Mouse (Mus musculus) thymus, adult 18-20 months (tissue): ENCODE results near the gene Slc2a4.
A peak's percentile ranks its signal among the peaks of the same experiment; 100 is the strongest.
"Not testable (repeated sequence)": the region's sequence is repeated elsewhere in the genome, so short reads cannot be mapped to it uniquely, and the experiment has no call there.

ENCODE experiments used
- DNase-seq, 2 experiments: peaks; one replicate each; pipeline ENCODE4 v3.0.0; 2022; ENCODE audit warnings: mixed read lengths in 2 of 2

The Slc2a4 gene

GRCm38 (mm10) chr11:69970222-69970621 is 22.2 kb upstream of the Slc2a4 start:
- no peak for DNase-seq

- DNase-seq, result no peak
These were observed 20.8 kb upstream of the Slc2a4 start for GRCm38 (mm10) chr11:69968793-69969192.

GRCm38 (mm10) chr11:69966860-69967517 is 19.0 kb upstream of the Slc2a4 start:
- no peak for DNase-seq

- no peak for DNase-seq
These were observed 18.2 kb upstream of the Slc2a4 start for GRCm38 (mm10) chr11:69966006-69966859.

GRCm38 (mm10) chr11:69965271-69966005 is 17.4 kb upstream of the Slc2a4 start:
- no peak for DNase-seq

GRCm38 (mm10) chr11:69964650-69965270 is 16.8 kb upstream of the Slc2a4 start, which contains the start of gene Cldn7:
Gene Cldn7, plus strand, starts transcription at chr11:69964779.
- DNase-seq, result no peak

GRCm38 (mm10) chr11:69961841-69962240 is 13.9 kb upstream of the Slc2a4 start:
- DNase-seq, result no peak

GRCm38 (mm10) chr11:69960616-69961015 is 12.6 kb upstream of the Slc2a4 start:
- no peak for DNase-seq

GRCm38 (mm10) chr11:69956218-69956617 is 8.2 kb upstream of the Slc2a4 start:
- DNase-seq, result no peak

- not testable (repeated sequence) for DNase-seq
These were observed 7.6 kb upstream of the Slc2a4 start for GRCm38 (mm10) chr11:69955618-69956017.

- no peak for DNase-seq
These were observed 5.4 kb upstream of the Slc2a4 start for GRCm38 (mm10) chr11:69953267-69953915.

GRCm38 (mm10) chr11:69952274-69952673 is 4.3 kb upstream of the Slc2a4 start:
- no peak for DNase-seq

GRCm38 (mm10) chr11:69950807-69951459 is 2.9 kb upstream of the Slc2a4 start:
- no peak for DNase-seq

- peak; percentile 61 to 69 for DNase-seq
These were observed 769 bp upstream of the Slc2a4 start for GRCm38 (mm10) chr11:69948763-69949150.

GRCm38 (mm10) chr11:69947337-69948065 is 487 bp downstream of the Slc2a4 start:
- no peak for DNase-seq

- DNase-seq, result no peak
These were observed 1.7 kb downstream of the Slc2a4 start for GRCm38 (mm10) chr11:69945997-69946891.

- no peak for DNase-seq
These were observed 2.8 kb downstream of the Slc2a4 start for GRCm38 (mm10) chr11:69945216-69945615.

GRCm38 (mm10) chr11:69940962-69941361 is 7.0 kb downstream of the Slc2a4 start:
- no peak for DNase-seq

- DNase-seq, result no peak
These were observed 8.3 kb downstream of the Slc2a4 start for GRCm38 (mm10) chr11:69939731-69940130.

- DNase-seq, result no peak
These were observed 8.8 kb downstream of the Slc2a4 start for GRCm38 (mm10) chr11:69939181-69939580.
